Mouse (Mus musculus): Measurements from ENCODE around the gene Rai14. TPM values are rescaled to one million over a fixed set of nuclear protein-coding genes. Genes with fewer than 3 reads are reported as not detected.

Gene Rai14
- polyA plus RNA-seq, 1 experiment from 2014 or later, result 73.1 TPM

GRCm38 (mm10) chr15:10706414-10706813 is 8.0 kb downstream of the Rai14 start:
- TF ChIP-seq CTCF (IDR thresholded peaks at IDR 0.05; ENCODE audit: low read depth), result no peak
- Histone ChIP-seq H3K36me3 (ENCODE audit: insufficient read depth) (peaks cover 7% of the 10 kb centered on the region; the same call in 1 of the 2 replicates), H3K9me3 (ENCODE audit: low read depth, low read length) (no peaks in the 10 kb centered on the region), H3K27me3 (ENCODE audit: insufficient read depth, low read length) (no peaks in the 10 kb centered on the region), H3K27ac (ENCODE audit: low read depth) (no peak overlapping the region), H3K4me2 (no peak overlapping the region), H3K4me3 (ENCODE audit: low read depth, low read length) (no peak overlapping the region), H3K9ac (no peak overlapping the region), H3K4me1 (ENCODE audit: insufficient read depth) (peaks cover 13% of the 10 kb centered on the region)
- WGBS, result 66% methylated on average over 8 of the region's 8 CpGs
- DNase-seq (no peak), ATAC-seq (ENCODE audit: insufficient read depth) (no peak)

GRCm38 (mm10) chr15:10705752-10706151 is 8.7 kb downstream of the Rai14 start:
- no peak overlapping the region for H3K4me2 ChIP-seq
- H3K36me3 ChIP-seq (ENCODE audit: insufficient read depth), result peaks cover 7% of the 10 kb centered on the region; the same call in 1 of the 2 replicates
- no peaks in the 10 kb centered on the region for H3K9me3 ChIP-seq (ENCODE audit: low read depth, low read length)
- TF ChIP-seq CTCF (IDR thresholded peaks at IDR 0.05; ENCODE audit: low read depth), result no peak
- H3K4me1 ChIP-seq (ENCODE audit: insufficient read depth), result peaks cover 17% of the 10 kb centered on the region
- H3K9ac ChIP-seq, result no peak overlapping the region
- ATAC-seq (ENCODE audit: insufficient read depth), result no peak
- 80% methylated on average over 5 of the region's 5 CpGs for WGBS
- H3K27me3 ChIP-seq (ENCODE audit: insufficient read depth, low read length), result no peaks in the 10 kb centered on the region
- H3K27ac ChIP-seq (ENCODE audit: low read depth), result no peak overlapping the region
- no peak for DNase-seq
- H3K4me3 ChIP-seq (ENCODE audit: low read depth, low read length), result no peak overlapping the region

GRCm38 (mm10) chr15:10704328-10704727 is 10.1 kb downstream of the Rai14 start:
- no peak for TF ChIP-seq CTCF (IDR thresholded peaks at IDR 0.05; ENCODE audit: low read depth)
- Histone ChIP-seq H3K36me3 (ENCODE audit: insufficient read depth) (peaks cover 7% of the 10 kb centered on the region; the same call in 1 of the 2 replicates), H3K4me2 (no peak overlapping the region), H3K4me1 (ENCODE audit: insufficient read depth) (peaks cover 17% of the 10 kb centered on the region), H3K9me3 (ENCODE audit: low read depth, low read length) (no peaks in the 10 kb centered on the region), H3K27me3 (ENCODE audit: insufficient read depth, low read length) (no peaks in the 10 kb centered on the region), H3K4me3 (ENCODE audit: low read depth, low read length) (no peak overlapping the region), H3K27ac (ENCODE audit: low read depth) (no peak overlapping the region), H3K9ac (no peak overlapping the region)
- WGBS, result 82% methylated on average over 8 of the region's 8 CpGs
- ATAC-seq (ENCODE audit: insufficient read depth), result no peak
- DNase-seq, result no peak

GRCm38 (mm10) chr15:10701571-10701970 is 12.9 kb downstream of the Rai14 start:
- ATAC-seq (ENCODE audit: insufficient read depth), result peak; percentile 26; the same call in 1 of the 2 replicates
- no peak overlapping the region for H3K4me2 ChIP-seq
- H3K36me3 ChIP-seq (ENCODE audit: insufficient read depth), result no peaks in the 10 kb centered on the region
- no peaks in the 10 kb centered on the region for H3K27me3 ChIP-seq (ENCODE audit: insufficient read depth, low read length)
- peak; percentile 77 for DNase-seq
- no peak for TF ChIP-seq CTCF (IDR thresholded peaks at IDR 0.05; ENCODE audit: low read depth)
- H3K9ac ChIP-seq, result no peak overlapping the region
- H3K4me3 ChIP-seq (ENCODE audit: low read depth, low read length), result no peak overlapping the region
- 35% methylated on average over 5 of the region's 5 CpGs for whole genome bisulfite sequencing
- peak overlapping the region; percentile 37; the same call in 1 of the 2 replicates for H3K27ac ChIP-seq (ENCODE audit: low read depth)
- no peaks in the 10 kb centered on the region for H3K9me3 ChIP-seq (ENCODE audit: low read depth, low read length)
- peaks cover 17% of the 10 kb centered on the region for H3K4me1 ChIP-seq (ENCODE audit: insufficient read depth)

- peaks cover 17% of the 10 kb centered on the region for H3K4me1 ChIP-seq (ENCODE audit: insufficient read depth)
- ATAC-seq (ENCODE audit: insufficient read depth) (peak; percentile 22), DNase-seq (no peak)
- TF ChIP-seq CTCF (IDR thresholded peaks at IDR 0.05; ENCODE audit: low read depth), result no peak
- H3K27me3 ChIP-seq (ENCODE audit: insufficient read depth, low read length), result no peaks in the 10 kb centered on the region
- no peak overlapping the region for H3K9ac ChIP-seq
- no peaks in the 10 kb centered on the region for H3K36me3 ChIP-seq (ENCODE audit: insufficient read depth)
- no peak overlapping the region for H3K4me3 ChIP-seq (ENCODE audit: low read depth, low read length)
- 78% methylated on average over 9 of the region's 9 CpGs for WGBS
- no peaks in the 10 kb centered on the region for H3K9me3 ChIP-seq (ENCODE audit: low read depth, low read length)
- no peak overlapping the region for H3K27ac ChIP-seq (ENCODE audit: low read depth)
- no peak overlapping the region for H3K4me2 ChIP-seq
Observed at GRCm38 (mm10) chr15:10700891-10701466, 13.4 kb downstream of the Rai14 start.

GRCm38 (mm10) chr15:10696478-10697234 is 17.8 kb downstream of the Rai14 start:
- H3K9ac ChIP-seq, result no peak overlapping the region
- no peaks in the 10 kb centered on the region for H3K36me3 ChIP-seq (ENCODE audit: insufficient read depth)
- peaks cover 6% of the 10 kb centered on the region for H3K4me1 ChIP-seq (ENCODE audit: insufficient read depth)
- H3K4me3 ChIP-seq (ENCODE audit: low read depth, low read length), result no peak overlapping the region
- ATAC-seq (ENCODE audit: insufficient read depth) (no peak), DNase-seq (no peak)
- no peak overlapping the region for H3K4me2 ChIP-seq
- WGBS, result 57% methylated on average over 8 of the region's 8 CpGs
- no peaks in the 10 kb centered on the region for H3K27me3 ChIP-seq (ENCODE audit: insufficient read depth, low read length)
- H3K9me3 ChIP-seq (ENCODE audit: low read depth, low read length), result no peaks in the 10 kb centered on the region
- H3K27ac ChIP-seq (ENCODE audit: low read depth), result no peak overlapping the region
- TF ChIP-seq CTCF (IDR thresholded peaks at IDR 0.05; ENCODE audit: low read depth), result no peak

GRCm38 (mm10) chr15:10692627-10693026 is 21.8 kb downstream of the Rai14 start:
- Histone ChIP-seq H3K4me3 (ENCODE audit: low read depth, low read length) (no peak overlapping the region), H3K9me3 (ENCODE audit: low read depth, low read length) (no peaks in the 10 kb centered on the region), H3K27ac (ENCODE audit: low read depth) (no peak overlapping the region), H3K9ac (no peak overlapping the region), H3K36me3 (ENCODE audit: insufficient read depth) (peaks cover 13% of the 10 kb centered on the region), H3K27me3 (ENCODE audit: insufficient read depth, low read length) (no peaks in the 10 kb centered on the region), H3K4me1 (ENCODE audit: insufficient read depth) (no peaks in the 10 kb centered on the region), H3K4me2 (no peak overlapping the region)
- WGBS, result 33% methylated on average over 4 of the region's 4 CpGs
- ATAC-seq (ENCODE audit: insufficient read depth) (no peak), DNase-seq (no peak)
- no peak for TF ChIP-seq CTCF (IDR thresholded peaks at IDR 0.05; ENCODE audit: low read depth)

Data from lung, embryonic 14.5 days (tissue).